Mouse (Mus musculus) embryonic facial prominence, embryonic 14.5 days (tissue): ENCODE measurements around the gene Rab15. TPM values are rescaled to one million over a fixed set of nuclear protein-coding genes. Genes with fewer than 3 reads are reported as not detected.

Experiments used
- ATAC-seq: fragments of 200-750 bp; cut with Nextera tagmentation; 2 replicates; pipeline ENCODE4 v1.8.0; 2017; ENCODE audit warnings: low read depth, moderate number of reproducible peaks, moderate TSS enrichment
- DNase-seq: peaks from one replicate; pipeline ENCODE4 v3.0.0-alpha.2; 2015; ENCODE audit warnings: low spot score
- H3K27ac ChIP-seq: fragments of 300-500 bp; sonication (generic); replicated peaks from 2 replicates; pipeline ENCODE4 v1.5.1; 2014; ENCODE audit warnings: low read depth, mild to moderate bottlenecking, low read length, moderate library complexity
- H3K27me3 ChIP-seq: fragments of 300-500 bp; sonication (generic); replicated peaks from 2 replicates; pipeline ENCODE4 v1.6.1; 2014; ENCODE audit warnings: low read length; ENCODE audit not compliant: control insufficient read depth, insufficient read depth
- H3K36me3 ChIP-seq: fragments of 300-500 bp; sonication (generic); 2 replicates; pipeline ENCODE4 v1.6.1; 2014; ENCODE audit warnings: low read length, mixed read lengths; ENCODE audit not compliant: control insufficient read depth, insufficient read depth
- H3K4me1 ChIP-seq: fragments of 300-500 bp; sonication (generic); 2 replicates; pipeline ENCODE4 v1.6.1; 2014; ENCODE audit warnings: antibody characterized with exemption, low read length; ENCODE audit not compliant: control insufficient read depth, insufficient read depth
- H3K4me2 ChIP-seq: fragments of 300-500 bp; sonication (generic); 2 replicates; pipeline ENCODE4 v1.6.1; 2014; ENCODE audit warnings: low read depth, mild to moderate bottlenecking, low read length, moderate library complexity, mixed read lengths
- H3K4me3 ChIP-seq: fragments of 300-500 bp; sonication (generic); 2 replicates; pipeline ENCODE4 v1.5.1; 2014; ENCODE audit warnings: low read depth, mild to moderate bottlenecking, low read length
- H3K9ac ChIP-seq: fragments of 300-500 bp; sonication (generic); 2 replicates; pipeline ENCODE4 v1.6.1; 2014; ENCODE audit warnings: low read depth, mild to moderate bottlenecking, low read length, moderate library complexity, mixed read lengths
- H3K9me3 ChIP-seq: fragments of 300-500 bp; sonication (generic); 2 replicates; pipeline ENCODE4 v1.6.1; 2016; ENCODE audit warnings: low read length; ENCODE audit not compliant: control insufficient read depth
- WGBS: fragments of 180-500 bp; shearing (Covaris S2); extraction: QIAGEN DNeasy Blood & Tissue Kit; methylation state at CpG from one replicate; pipeline ENCODE4 v1.1.7; 2014; 5-methylcytosine and 5-hydroxymethylcytosine counted together
- polyA plus RNA-seq: library from polyadenylated mRNA; unstranded; fragments of >200 nt; fragmentation: Nextera tagmentation; extraction: Ambion mirVana; gene quantifications from 2 replicates; pipeline ENCODE4 v1.2.1, GENCODE M21; 2014

Gene Rab15
- polyA plus RNA-seq, 1 experiment from 2014 or later: 26.5 TPM

DNA sequence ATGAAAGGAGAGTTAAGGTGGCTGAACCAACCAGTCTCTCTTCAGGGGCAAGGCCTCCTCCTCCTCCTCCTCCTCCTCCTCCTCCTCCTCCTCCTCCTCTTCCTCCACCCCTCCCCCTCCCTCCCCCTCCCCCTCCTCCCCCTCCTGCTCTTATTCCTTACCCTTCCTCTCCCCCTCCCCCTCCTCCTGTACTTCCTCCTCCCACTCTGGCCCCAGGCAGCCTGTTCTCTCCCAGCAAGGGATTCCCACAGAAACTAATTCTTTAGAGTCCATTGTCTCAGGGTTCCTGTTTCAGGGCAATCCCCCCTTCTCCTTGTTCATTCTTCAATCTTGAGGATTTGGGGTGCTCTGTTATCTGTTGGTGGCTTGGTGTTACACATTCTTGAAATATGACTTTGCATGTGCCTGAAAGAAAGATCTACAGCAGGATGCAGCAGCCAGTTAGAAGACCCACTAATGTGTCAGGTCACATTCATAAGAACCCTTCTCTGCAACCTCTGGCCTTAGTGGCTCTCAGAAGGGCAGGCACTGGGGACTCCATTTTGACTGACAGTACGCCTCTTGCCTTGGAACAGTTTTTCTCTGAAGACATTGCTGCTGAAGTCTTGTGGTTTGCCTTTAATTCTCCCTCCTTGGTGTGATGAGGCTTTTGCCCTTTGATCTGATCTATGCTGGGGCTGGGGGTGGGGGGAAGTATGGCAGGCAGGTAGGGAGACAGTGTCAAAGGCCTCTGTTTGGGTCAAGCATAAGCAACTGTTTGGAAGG is 30.9 kb upstream of the Rab15 start:
- Histone ChIP-seq H3K27me3 (no peaks in the 10 kb centered on the region), H3K4me2 (no peak overlapping the region), H3K36me3 (no peaks in the 10 kb centered on the region), H3K4me1 (no peaks in the 10 kb centered on the region), H3K9me3 (no peaks in the 10 kb centered on the region), H3K9ac (no peak overlapping the region), H3K27ac (no peak overlapping the region), H3K4me3 (no peak overlapping the region)
- DNase-seq (no peak), ATAC-seq (no peak)
- WGBS: 80% methylated on average over 1 of the region's 1 CpGs

DNA sequence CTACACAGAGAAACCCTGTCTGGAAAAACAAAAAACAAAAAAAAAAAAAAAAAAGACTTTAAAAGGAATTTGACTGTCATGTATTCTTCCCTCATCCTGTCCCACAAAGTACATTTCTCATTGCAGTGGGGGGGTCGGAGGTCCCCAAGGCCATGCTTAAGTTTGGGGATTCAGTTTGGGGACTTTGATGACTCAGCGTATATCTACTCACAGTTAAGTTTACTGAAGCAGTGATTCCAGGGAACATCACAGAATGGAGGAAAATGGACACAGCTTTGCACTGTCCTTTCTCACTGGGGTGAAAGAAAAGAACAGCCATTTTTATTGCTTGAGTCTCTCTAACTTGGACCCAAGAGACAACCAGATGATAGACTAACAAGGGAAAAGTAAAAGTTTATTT is 29.7 kb upstream of the Rab15 start:
- Histone ChIP-seq H3K9ac (no peak overlapping the region), H3K27me3 (no peaks in the 10 kb centered on the region), H3K27ac (no peak overlapping the region), H3K9me3 (no peaks in the 10 kb centered on the region), H3K36me3 (no peaks in the 10 kb centered on the region), H3K4me3 (no peak overlapping the region), H3K4me1 (no peaks in the 10 kb centered on the region), H3K4me2 (no peak overlapping the region)
- ATAC-seq (no peak), DNase-seq (no peak)
- WGBS: 89% methylated on average over 2 of the region's 2 CpGs

DNA sequence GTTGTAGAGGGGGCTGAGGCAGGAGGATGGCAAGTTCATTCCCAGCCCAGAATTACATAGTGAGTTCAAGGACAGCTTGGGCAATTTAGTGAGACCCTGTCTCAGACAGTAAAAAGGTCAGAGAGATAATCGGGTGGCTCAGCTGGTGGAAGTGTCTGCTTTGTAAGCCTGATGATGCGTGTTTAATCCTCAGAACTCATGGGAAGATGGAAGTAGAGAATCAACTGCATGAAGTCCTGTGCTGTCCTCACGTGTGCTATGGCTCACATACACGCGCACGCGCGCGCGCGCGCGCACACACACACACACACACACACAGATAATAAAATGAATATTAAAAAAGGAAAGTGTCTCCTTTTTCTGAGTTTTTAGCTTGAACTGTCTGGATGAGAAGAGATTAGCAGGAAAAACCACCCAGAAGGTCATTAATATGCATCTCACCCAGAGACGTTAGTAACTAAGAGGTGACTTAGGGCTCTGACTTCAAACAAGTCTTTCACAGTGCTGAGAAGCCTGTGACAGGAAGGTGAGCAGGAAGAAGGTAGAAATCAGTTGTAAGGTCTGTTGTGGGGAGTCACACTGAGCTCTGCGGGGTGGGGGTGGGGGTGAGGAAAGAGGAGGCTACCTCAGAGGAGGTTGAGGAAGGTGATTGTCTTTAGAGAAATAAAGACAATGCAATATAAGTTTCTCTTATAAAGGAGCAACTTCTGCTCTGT is 21.8 kb upstream of the Rab15 start:
- WGBS: 89% methylated on average over 15 of the region's 15 CpGs
- H3K9ac ChIP-seq: no peak overlapping the region
- ATAC-seq: no peak

DNA sequence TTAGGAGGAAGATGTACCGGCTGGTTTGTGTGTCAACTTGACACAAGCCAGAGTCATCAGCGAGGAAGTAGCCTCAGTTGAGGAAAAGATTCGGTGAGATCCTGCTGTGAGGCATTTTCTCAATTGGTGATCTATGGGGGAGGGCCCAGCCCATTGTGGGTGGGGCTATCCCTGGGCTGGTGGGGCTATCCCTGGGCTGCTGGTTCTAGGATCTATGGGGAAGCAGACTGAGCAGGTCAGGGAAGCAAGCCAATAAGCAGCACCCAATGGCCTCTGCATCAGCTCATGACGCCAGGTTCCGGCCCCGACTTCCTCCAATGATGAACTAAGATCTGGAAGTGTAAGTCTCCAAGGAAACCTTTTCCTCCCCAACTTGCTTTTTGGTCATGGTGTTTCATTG is 17.4 kb upstream of the Rab15 start:
- H3K9ac ChIP-seq: no peak overlapping the region
- H3K27ac ChIP-seq: no peak overlapping the region
- 68% methylated on average over 6 of the region's 6 CpGs for WGBS
- DNase-seq (no peak), ATAC-seq (no peak)
- no peaks in the 10 kb centered on the region for H3K36me3 ChIP-seq
- peaks cover 10% of the 10 kb centered on the region; the same call in 1 of the 2 replicates for H3K4me1 ChIP-seq
- H3K4me2 ChIP-seq: no peak overlapping the region
- no peaks in the 10 kb centered on the region for H3K9me3 ChIP-seq
- H3K27me3 ChIP-seq: no peaks in the 10 kb centered on the region
- no peak overlapping the region for H3K4me3 ChIP-seq

More for the DNA sequence above, 21.8 kb upstream of the Rab15 start:
- Histone ChIP-seq H3K36me3 (no peaks in the 10 kb centered on the region), H3K9me3 (no peaks in the 10 kb centered on the region), H3K27me3 (no peaks in the 10 kb centered on the region), H3K4me2 (no peak overlapping the region), H3K4me1 (no peaks in the 10 kb centered on the region), H3K27ac (no peak overlapping the region), H3K4me3 (no peak overlapping the region)
- no peak for DNase-seq

DNA sequence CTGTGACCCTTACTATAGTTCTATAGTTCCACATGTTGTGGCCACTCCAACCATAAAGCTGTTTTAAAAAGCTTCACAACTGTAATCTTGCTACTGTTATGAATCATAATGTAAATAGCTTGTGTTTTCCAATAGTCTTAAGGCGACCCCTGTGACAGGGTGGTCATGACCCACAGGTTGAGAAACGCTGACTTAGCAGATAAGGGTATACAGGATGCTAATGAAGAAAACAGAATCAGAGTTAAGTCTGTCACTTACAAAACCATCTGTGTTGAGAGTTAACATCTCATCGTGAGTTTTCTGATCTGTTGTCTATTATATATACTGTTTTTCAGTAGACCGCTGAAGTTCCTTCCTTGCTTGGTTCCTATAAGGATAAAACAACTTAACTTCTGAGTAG is 16.6 kb upstream of the Rab15 start:
- no peak overlapping the region for H3K9ac ChIP-seq
- no peak overlapping the region for H3K4me3 ChIP-seq
- no peak overlapping the region for H3K27ac ChIP-seq
- WGBS: 92% methylated on average over 4 of the region's 4 CpGs
- H3K27me3 ChIP-seq: no peaks in the 10 kb centered on the region
- DNase-seq (no peak), ATAC-seq (no peak)
- no peaks in the 10 kb centered on the region for H3K36me3 ChIP-seq
- H3K9me3 ChIP-seq: no peaks in the 10 kb centered on the region
- peaks cover 10% of the 10 kb centered on the region; the same call in 1 of the 2 replicates for H3K4me1 ChIP-seq
- H3K4me2 ChIP-seq: no peak overlapping the region

DNA sequence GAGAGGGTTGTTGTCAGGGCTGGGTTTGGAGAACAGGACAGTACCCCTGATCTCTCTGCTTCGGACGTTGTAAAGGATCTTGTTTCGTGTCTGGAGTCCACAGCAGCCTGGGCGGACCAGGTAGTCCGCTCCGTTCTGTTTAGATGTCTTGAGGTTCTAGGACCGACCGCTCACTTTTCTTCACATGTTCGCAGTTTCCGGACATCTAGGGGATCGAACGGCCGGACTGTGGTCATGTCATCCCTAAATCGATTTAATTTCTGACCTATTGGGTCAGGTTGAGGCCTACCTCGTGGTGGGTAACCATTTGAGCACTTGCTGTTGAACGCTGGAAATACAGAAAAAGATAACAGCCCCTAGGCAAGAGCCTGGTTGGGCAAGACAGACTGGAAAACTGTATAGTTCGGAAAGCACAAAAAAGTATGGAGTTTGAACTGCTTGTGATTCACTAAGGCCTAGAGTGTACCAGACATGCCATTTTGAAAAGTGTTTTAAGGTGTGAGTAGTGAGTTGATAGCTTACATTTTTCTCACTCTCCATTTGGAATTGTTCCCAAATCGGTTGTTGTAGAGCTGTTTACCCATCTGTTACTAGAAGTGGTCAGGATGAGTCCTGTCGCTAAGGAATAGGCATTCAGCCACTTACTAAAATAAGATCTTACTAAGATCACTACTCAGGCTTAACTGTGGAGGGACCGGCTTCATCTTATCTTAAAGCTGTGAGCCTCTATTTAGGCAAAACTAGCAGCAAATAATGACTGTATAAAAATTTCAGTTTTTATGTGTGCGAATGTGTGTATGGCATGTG is 15.3 kb upstream of the Rab15 start:
- 13% methylated on average over 20 of the region's 21 CpGs for WGBS
- Histone ChIP-seq H3K36me3 (no peaks in the 10 kb centered on the region), H3K27ac (peak overlapping the region; percentile 81), H3K9me3 (no peaks in the 10 kb centered on the region), H3K4me2 (peak overlapping the region; percentile 72), H3K4me3 (peak overlapping the region; percentile 65), H3K27me3 (no peaks in the 10 kb centered on the region), H3K4me1 (peaks cover 10% of the 10 kb centered on the region; the same call in 1 of the 2 replicates), H3K9ac (peak overlapping the region; percentile 71)
- ATAC-seq: no peak; the same call in 1 of the 2 replicates
- no peak for DNase-seq

DNA sequence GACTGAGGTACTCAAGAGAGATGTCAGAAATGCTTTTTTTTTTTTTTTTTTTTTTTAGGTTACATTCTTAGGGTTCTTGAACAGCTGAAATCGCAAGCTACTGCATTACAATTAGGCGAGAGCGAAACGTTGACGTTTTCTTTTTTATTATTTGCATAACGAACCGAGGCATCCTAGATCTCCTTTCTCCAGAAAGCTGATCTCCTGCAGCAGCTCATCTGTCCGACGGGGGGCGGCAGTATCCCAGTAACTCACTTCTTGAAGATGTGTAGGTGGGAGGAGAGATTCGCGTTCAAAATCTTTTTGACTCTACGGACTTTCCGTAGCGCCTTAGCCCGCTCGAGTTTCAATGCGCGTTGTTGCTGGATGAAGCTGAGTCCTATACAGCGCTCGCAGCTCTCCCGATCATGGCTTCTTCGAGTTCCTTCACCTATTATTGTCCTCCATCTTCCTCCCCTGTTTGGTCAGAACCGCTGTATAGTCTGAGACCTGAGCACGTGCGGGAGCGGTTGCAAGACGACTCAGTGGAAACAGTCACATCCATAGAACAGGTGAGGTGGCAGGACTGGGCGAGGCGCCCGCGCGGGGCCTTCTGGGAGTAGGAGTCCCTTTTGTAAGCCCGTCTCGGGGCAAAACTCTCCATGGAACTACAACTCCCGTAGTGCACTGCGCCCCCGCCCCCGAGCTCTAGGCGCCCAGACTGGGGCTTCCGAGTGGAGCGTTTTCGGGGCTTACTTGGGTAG is 14.6 kb upstream of the Rab15 start:
- H3K4me1 ChIP-seq: peaks cover 10% of the 10 kb centered on the region; the same call in 1 of the 2 replicates
- peak overlapping the region; percentile 81 for H3K27ac ChIP-seq
- peak; percentile 99 for ATAC-seq
- H3K9ac ChIP-seq: peak overlapping the region; percentile 71
- H3K9me3 ChIP-seq: no peaks in the 10 kb centered on the region
- peak overlapping the region; percentile 65 for H3K4me3 ChIP-seq
- H3K4me2 ChIP-seq: peak overlapping the region; percentile 72
- DNase-seq: peak; percentile 98
- WGBS: 2% methylated on average over 43 of the region's 43 CpGs
- H3K27me3 ChIP-seq: no peaks in the 10 kb centered on the region
- H3K36me3 ChIP-seq: no peaks in the 10 kb centered on the region

DNA sequence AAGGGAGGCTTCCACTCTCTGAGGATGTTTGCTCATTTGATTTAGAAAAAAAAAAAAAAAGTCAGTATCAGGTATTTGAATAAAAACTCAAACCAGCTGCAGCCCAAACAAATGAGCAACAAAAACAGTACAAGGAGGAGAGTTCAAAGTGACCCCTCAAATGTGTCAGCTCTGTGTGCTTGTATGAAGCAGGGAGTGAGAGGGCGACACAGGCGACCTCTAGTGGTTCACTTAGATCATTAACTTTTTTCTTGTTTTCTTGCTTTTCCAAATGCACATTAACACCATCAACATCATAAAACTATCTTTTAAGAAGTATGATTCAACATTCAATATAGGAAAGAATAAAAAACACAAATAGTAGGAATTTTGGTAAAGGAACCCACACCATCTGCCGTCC is 10.0 kb upstream of the Rab15 start:
- Histone ChIP-seq H3K27ac (no peak overlapping the region), H3K36me3 (no peaks in the 10 kb centered on the region), H3K4me2 (no peak overlapping the region), H3K4me1 (no peaks in the 10 kb centered on the region), H3K9me3 (no peaks in the 10 kb centered on the region), H3K4me3 (no peak overlapping the region), H3K27me3 (no peaks in the 10 kb centered on the region), H3K9ac (no peak overlapping the region)
- ATAC-seq: no peak
- DNase-seq: peak; percentile 62
- WGBS: 3% methylated on average over 3 of the region's 3 CpGs
